Mouse (Mus musculus) T-helper 2 cell (primary cell): ENCODE data around the gene Scamp3.
"Not testable (repeated sequence)": the region's sequence is repeated elsewhere in the genome, so short reads cannot be mapped to it uniquely, and the experiment has no call there.

Source experiments
- in situ Hi-C: fragments of 300-600 bp; cut with MboI, MseI; formaldehyde crosslinking; loops from one replicate; pipeline ENCODE4 v1.15.1; 2025; ENCODE audit warnings: high pct_unique_total_duplicates

Scamp3 gene

GRCm38 (mm10) chr3:89177242-89178106 is at the start of gene Scamp3:
TSS of gene Scamp3 (plus strand) at chr3:89177473.
- in situ Hi-C loops: no loop called here

GRCm38 (mm10) chr3:89129908-89130307 is 47.4 kb upstream of the Scamp3 start:
- in situ Hi-C loops: no loop called here

- in situ Hi-C loops: no loop called here
Observed at GRCm38 (mm10) chr3:89131816-89132215, 45.5 kb upstream of the Scamp3 start.

DNA sequence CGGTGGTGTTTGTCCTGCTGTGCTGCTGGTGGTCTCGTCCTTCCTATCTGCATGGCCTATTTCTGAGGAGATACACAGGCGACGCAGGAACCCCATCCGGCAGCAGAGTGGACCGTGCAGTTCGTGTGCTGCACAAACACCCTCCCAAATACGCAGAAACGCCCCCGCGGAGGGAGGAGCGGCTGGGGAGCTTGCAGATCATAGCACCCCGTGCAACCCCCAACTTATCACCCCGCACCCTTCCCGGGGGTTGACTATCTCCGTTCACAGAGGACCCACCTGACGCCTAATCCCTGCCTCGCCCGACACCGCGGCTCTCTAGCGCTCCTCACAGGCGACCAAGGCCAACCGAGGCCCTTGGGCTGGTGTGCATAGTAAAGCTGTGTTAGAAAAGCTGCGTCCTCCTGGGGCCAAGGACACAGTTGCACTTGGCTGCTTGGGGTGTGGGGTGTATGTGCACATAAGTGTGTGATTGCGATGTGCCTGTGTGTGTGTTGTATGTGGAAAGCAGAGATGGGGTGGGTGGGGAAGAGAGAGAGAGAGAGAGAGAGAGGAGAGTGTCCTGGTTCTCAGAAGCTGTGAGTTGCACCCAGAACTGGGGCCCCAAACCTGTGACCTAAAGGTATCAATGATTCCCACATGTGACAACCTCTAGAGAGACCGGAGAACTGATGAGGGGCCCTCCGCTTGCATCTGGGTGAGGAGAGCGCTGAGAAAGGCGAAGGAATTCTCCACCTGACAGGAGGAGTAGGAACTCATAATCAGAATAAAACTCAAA is 44.8 kb upstream of the Scamp3 start:
- in situ Hi-C loops: no loop called here

- in situ Hi-C loops: no loop called here
Observed at GRCm38 (mm10) chr3:89133063-89133450, 44.2 kb upstream of the Scamp3 start.

DNA sequence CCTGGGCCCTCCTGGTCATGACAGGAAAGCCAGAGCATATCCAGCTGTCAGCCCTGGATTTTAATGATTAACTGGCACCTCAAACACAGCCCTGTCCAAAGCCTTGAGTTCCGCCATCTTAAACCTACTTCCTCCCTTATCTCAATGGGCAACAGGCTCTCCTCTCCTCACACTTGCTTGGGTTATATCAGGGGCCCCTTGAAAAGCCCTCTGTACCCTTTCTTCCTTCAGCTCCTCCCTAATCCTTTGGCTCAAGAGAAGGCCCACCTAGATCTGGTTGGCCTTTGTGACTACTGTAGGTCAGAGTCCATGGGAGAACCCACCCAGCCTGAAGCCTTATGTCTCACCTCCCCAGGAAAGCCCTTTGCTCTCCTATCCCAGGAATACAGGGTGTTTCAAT is 43.5 kb upstream of the Scamp3 start:
- in situ Hi-C loops: no loop called here

DNA sequence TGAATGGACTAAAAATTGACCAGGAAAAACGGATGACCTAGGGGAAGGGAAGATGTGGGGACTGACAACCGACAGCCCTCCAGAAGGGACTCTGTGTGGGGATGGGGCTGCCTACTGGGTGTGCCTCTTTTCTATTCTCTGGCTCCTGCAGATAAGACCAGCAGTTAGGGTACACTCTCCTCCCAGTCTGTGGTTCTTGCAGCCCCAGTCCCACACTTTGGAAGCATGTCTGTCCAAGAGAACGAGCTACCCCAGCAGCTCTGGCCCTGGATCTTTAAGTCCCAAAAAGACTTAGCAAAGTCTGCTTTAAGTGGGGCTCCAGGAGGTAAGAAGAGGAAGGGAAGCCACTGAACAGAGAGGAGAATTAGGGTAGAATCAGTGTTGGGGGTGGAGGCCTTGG is 41.3 kb upstream of the Scamp3 start, which contains the start of gene Pklr:
Gene Pklr, plus strand, starts transcription at position 185 of the 400 bp plus-strand sequence.
- in situ Hi-C loops: no loop called here

DNA sequence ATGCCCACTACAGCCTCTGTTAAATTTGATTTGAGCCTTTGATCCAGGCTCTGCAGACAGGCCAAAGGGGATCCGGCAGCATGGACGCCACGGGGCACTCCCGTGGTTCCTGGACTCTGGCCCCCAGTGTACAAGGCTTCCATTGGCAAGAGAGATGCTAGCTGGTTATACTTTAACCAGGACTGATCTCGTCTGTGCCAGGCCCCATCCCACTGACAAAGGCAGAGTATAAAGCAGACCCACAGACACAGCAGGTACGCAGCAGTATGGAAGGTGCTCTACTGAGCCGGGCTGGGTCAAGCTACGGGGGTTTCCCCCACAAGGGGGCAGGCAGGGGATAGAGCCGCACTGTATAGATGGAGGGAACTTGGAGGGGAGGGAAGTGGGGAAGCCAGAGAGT is 40.9 kb upstream of the Scamp3 start:
- in situ Hi-C loops: no loop called here

DNA sequence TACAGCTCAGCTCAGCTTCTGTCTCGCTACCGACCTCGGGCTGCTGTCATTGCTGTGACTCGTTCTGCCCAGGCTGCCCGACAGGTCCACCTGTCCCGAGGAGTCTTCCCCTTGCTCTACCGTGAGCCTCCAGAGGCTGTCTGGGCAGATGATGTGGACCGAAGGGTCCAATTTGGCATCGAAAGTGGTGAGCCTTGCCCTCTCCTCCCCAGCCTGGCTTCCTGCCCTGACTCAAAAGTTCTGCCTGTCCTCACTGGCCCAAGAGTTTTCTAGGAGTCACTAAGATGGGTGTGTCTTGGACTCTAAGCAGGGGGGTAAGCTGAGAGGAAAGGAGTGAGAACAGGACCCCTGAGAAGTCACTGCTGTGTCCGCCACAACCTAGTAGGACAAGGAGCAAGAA is 32.5 kb upstream of the Scamp3 start:
- in situ Hi-C loops: no loop called here

GRCm38 (mm10) chr3:89145566-89145965 is 31.7 kb upstream of the Scamp3 start:
- in situ Hi-C loops: no loop called here

DNA sequence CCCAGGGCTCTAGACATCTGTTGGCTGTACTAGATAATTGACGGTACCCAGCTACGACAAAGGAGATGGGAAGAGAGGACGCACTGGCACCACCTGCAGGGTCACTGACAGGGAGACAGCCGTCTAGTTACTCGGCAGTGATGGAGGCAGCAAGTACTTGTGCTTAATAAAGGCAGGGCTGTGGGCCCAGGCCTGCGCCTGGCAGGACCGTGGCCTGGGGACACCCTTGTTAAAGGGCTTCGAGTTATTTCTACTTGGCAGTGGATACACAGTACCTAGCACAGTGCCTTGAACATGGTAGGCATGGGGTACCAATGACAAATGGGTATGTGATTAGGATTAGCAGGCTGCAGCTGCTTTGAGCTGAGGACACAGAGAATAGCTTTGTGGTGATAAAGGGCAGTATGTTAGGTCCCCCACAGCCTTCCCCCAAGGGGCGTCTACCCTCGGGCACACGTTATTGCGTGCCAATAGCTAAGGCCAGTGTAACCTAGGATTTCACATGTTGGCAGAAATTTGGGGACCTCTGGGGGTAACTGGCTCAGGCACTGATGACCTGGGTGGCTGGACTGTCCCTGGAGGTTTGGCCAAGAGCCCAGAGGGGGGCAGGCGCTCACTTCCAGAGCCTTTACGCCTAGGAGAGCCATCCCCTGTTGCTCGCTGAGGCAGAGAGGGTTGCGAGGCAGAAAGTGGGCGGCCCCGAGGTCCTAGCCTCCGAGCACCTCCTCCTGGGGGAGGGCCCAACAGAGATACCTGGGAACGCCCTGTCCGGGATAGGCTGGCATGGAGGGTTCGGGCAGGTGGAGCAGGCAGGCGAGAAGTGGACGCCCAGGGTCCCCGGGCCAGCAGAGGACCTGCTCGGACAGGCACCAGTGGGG is 29.9 kb upstream of the Scamp3 start:
- in situ Hi-C loops: no loop called here

- in situ Hi-C loops: no loop called here
Observed at GRCm38 (mm10) chr3:89147979-89148311, 29.3 kb upstream of the Scamp3 start.

DNA sequence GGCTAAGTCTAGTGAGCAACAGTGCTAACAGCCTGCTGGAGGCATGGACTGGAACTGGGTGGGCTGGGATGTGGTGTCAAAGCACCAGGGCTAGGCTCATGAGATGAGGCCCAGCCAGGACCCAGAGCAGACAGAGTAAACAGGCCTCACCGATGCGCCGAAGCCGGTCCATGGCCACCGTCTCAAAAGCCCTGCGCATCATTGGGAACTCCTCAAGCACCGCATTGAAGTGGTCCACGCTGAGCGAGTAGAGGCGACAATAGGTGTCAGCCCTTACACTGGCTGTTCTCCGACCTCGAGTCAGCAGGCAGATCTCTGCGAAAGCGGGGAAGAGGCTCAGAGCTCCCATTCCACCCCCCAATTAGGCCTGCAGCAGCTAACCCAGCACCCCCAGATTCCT is 28.7 kb upstream of the Scamp3 start:
- in situ Hi-C loops: no loop called here

DNA sequence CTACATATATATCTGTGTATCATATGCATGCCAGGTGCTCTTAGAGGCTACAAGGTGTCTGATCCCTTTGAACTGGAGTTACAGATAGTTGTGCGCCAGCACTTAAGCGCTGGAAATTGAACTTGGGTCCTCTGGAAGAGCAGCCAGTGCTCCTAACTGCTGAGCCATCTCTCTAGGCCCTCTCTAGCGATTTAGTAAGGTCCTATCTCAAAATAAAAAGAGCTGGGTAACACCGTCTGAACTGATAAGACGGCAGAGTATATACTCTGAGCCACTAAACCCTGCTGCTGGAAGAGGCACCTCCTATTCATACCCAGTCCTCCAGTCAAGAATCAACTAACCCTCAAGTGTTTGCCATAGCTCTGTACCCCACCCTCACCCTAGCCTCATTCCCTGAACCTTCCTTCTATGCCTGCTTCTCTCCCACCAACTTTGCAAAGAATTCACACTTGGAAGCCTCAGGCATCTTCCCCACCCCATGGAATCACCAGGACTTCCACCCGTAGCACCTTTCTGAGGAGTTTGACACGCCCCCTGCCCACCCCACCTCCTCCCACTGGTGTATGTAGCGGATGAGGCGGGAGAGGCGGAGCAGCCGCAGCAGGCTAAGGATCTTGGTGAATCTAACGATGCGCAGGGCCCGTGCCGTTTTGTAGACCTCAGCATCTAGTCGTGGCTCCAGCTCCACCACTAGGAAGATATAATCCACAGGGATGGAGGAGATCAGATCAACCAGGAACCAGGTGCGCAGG is 25.0 kb upstream of the Scamp3 start:
- in situ Hi-C loops: loop anchor here (5.0 kb wide), 1 partner anchor 60 kb away; the partner anchor contains the start of gene Rusc1

DNA sequence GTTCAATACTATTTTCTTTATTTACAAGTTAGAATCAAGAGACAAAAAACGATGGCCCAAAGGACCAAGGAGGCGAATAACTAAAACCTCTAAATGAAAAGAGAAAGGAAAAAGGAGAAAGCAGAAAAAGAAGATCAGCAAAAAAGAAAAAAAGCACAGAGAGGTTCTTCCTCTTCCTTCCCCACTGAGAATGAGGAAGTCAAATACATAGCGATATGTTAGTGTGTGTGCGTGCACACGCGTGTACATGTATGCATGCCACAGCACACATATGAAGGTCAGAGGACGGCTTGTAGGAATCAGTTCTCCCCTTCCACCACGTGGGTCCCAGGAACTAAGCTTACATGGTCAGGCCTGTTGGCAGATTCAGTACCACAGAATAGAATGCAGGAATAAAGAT is 20.3 kb upstream of the Scamp3 start:
- in situ Hi-C loops: loop anchor here (5.0 kb wide), 1 partner anchor 40 kb away; no protein-coding TSS in a partner anchor

DNA sequence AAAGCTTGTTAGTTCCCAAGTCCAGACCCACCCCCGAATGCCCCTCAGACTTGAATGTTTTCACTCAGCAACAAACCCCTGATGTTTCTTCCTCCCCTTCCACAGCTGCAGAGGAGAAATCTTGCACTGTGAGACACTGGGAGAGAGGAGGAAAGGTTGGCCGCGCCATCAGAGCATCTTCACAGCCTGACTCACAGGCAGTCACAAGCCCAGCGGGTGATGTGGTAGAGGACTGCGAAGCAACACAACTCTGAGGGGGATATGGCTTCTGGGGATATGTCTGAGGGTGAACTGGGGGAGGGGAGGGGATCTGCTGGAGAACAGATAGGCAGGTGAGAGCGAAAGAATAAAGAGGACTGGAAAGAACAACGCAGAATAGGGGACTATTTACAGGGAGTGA is 18.6 kb upstream of the Scamp3 start:
- in situ Hi-C loops: loop anchor here (5.0 kb wide), 1 partner anchor 41 kb away; no protein-coding TSS in a partner anchor

DNA sequence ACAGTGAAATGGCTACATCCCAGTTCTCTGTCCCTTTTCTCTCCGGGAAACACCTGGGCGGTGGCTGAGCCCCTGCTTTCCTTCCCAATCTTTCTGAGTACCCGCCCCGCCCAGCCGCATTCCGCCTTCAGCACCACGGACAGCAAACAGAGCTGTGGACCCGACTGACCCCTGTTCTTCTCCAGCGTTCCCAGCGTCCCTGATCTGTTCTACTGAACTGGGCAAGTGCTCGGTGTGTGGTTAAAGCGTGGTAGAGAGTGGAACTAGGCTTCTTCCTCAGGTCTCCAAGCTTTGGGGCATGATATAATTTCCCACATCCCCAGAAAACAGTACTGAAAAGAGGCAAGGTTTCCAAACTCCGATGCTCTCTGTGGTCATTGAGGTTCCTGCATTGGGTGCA is 18.1 kb upstream of the Scamp3 start:
- in situ Hi-C loops: loop anchor here (5.0 kb wide), 1 partner anchor 42 kb away; no protein-coding TSS in a partner anchor

GRCm38 (mm10) chr3:89159616-89160344 is 17.5 kb upstream of the Scamp3 start, which contains the start of gene Hcn3:
TSS of gene Hcn3 (minus strand) at chr3:89160196.
- in situ Hi-C loops: loop anchor here (5.0 kb wide), 1 partner anchor 42 kb away; no protein-coding TSS in a partner anchor

DNA sequence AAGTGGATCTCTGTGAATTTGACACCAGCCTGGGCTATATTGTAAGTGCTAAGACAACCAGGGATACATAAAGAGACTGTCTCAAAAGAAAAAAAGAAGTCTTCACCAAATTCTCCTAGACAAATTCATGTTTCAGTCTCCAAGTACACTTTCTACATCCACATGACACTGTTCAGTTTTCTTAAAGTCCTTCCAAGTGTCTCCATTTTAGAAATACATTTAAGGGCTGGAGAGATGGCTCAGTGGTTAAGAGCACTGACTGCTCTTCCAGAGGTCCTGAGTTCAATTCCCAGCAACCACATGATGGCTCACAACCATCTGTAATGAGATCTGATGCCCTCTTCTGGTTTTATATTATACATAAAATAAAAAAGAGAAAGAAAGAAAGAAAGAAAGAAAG is 16.1 kb upstream of the Scamp3 start:
- in situ Hi-C loops: not testable (repeated sequence)

DNA sequence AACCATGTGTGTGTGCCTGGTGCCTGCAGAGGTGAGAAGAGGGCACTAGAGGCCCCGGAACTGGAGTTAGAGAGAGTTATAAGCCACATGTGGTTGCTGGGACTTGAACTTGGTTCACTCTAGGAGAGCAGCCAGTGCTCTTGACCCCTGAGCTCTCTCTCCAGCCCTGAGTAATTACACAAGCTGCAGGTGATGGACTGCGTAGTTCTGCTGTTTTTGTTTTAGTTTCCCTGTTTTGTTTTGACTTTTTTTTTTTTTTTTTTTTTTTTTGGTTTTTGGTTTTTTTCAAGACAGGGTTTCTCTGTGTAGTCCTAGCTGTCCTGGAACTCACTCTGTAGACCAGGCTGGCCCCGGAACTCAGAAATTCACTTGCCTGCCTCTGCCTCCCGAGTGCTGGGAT is 15.5 kb upstream of the Scamp3 start:
- in situ Hi-C loops: no loop called here
